Mouse (Mus musculus) cortical plate, adult 2 months (tissue): ENCODE results near the gene Tnr.

ENCODE experiments used
- CTCF ChIP-seq: fragments of 200-500 bp; IDR thresholded peaks from 2 replicates; pipeline ENCODE4 v1.5.1; 2011; ENCODE audit warnings: mild to moderate bottlenecking, control low read depth, low read length; ENCODE audit not compliant: insufficient read depth; ENCODE audit errors: extremely low read depth
- POLR2A ChIP-seq: fragments of 200-500 bp; IDR thresholded peaks from 2 replicates; pipeline ENCODE4 v1.6.1; 2011; ENCODE audit warnings: mild to moderate bottlenecking, low read length, control low read depth; ENCODE audit not compliant: insufficient read depth; ENCODE audit errors: extremely low read depth

DNA sequence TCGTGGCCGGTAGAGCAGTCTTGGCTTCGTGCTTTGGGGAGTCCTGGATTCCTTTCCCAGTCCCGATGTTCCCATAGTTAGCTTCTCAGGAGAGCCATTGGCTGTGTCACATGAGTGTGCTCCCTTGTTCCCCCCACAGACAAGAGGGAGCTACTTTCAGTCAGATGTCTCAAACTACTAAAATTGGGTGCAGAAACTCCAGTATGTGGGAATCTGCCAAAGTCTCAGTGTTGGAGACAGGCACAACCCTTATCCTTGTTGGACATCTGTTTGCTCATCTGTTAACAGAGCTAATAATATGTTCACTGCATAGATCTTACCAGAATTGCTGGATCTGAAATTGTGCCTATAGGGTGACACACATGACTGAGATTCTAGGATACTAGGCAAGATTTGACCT lies 21.7 kb upstream of the Tnr start:
- no peak for TF ChIP-seq POLR2A
- no peak for TF ChIP-seq CTCF
